Mouse (Mus musculus): ENCODE measurements around the gene Izumo4. TPM values are rescaled to one million over a fixed set of nuclear protein-coding genes. Genes with fewer than 3 reads are reported as not detected.

Izumo4 gene
- polyA plus RNA-seq, 1 experiment from 2014 or later = 10.4 TPM

Other genes starting within 250 kb of the Izumo4 start
- 0.02 TPM in 1 of 2 replicates, not detected in the other for gene Onecut3, start 207.3 kb upstream of the Izumo4 start, polyA plus RNA-seq (2015; fragmentation: Nextera tagmentation; extraction: Ambion mirVana)
- gene Atp8b3, start 163.1 kb upstream of the Izumo4 start, polyA plus RNA-seq (2015; fragmentation: Nextera tagmentation; extraction: Ambion mirVana) = 0.02 TPM in 1 of 2 replicates, not detected in the other
- gene Rexo1, start 140.6 kb upstream of the Izumo4 start, polyA plus RNA-seq (2015; fragmentation: Nextera tagmentation; extraction: Ambion mirVana) = 10.9 and 12.1 TPM in 2 replicates
- gene Klf16, start 124.9 kb upstream of the Izumo4 start, polyA plus RNA-seq (2015; fragmentation: Nextera tagmentation; extraction: Ambion mirVana) = 9.6 and 10.7 TPM in 2 replicates
- gene Abhd17a, start 111.8 kb upstream of the Izumo4 start, polyA plus RNA-seq (2015; fragmentation: Nextera tagmentation; extraction: Ambion mirVana) = 31.4 and 35.9 TPM in 2 replicates
- gene Scamp4, start 99.3 kb upstream of the Izumo4 start, polyA plus RNA-seq (2015; fragmentation: Nextera tagmentation; extraction: Ambion mirVana) = 35.3 and 38.3 TPM in 2 replicates
- gene Adat3, start 99.3 kb upstream of the Izumo4 start, polyA plus RNA-seq (2015; fragmentation: Nextera tagmentation; extraction: Ambion mirVana) = 3.2 and 3.7 TPM in 2 replicates
- 1.2 and 1.5 TPM in 2 replicates for gene Gm49322, start 96.2 kb upstream of the Izumo4 start, polyA plus RNA-seq (2015; fragmentation: Nextera tagmentation; extraction: Ambion mirVana)
- 5.0 and 9.8 TPM in 2 replicates for gene Csnk1g2, start 79.3 kb upstream of the Izumo4 start, polyA plus RNA-seq (2015; fragmentation: Nextera tagmentation; extraction: Ambion mirVana)
- 2.8 and 5.1 TPM in 2 replicates for gene Btbd2, start 45.1 kb upstream of the Izumo4 start, polyA plus RNA-seq (2015; fragmentation: Nextera tagmentation; extraction: Ambion mirVana)
- 41.5 and 54.4 TPM in 2 replicates for gene Mknk2, start 24.1 kb upstream of the Izumo4 start, polyA plus RNA-seq (2015; fragmentation: Nextera tagmentation; extraction: Ambion mirVana)
- gene Mob3a, start 207 bp upstream of the Izumo4 start, polyA plus RNA-seq (2015; fragmentation: Nextera tagmentation; extraction: Ambion mirVana) = 26.1 and 27.4 TPM in 2 replicates
- 20.9 and 21.2 TPM in 2 replicates for gene Ap3d1, start 40.1 kb downstream of the Izumo4 start, polyA plus RNA-seq (2015; fragmentation: Nextera tagmentation; extraction: Ambion mirVana)
- gene Dot1l, start 53.0 kb downstream of the Izumo4 start, polyA plus RNA-seq (2015; fragmentation: Nextera tagmentation; extraction: Ambion mirVana) = 6.0 and 7.5 TPM in 2 replicates
- 23.4 and 30.1 TPM in 2 replicates for gene Sf3a2, start 96.0 kb downstream of the Izumo4 start, polyA plus RNA-seq (2015; fragmentation: Nextera tagmentation; extraction: Ambion mirVana)
- 61.4 and 64.7 TPM in 2 replicates for gene Plekhj1, start 96.4 kb downstream of the Izumo4 start, polyA plus RNA-seq (2015; fragmentation: Nextera tagmentation; extraction: Ambion mirVana)
- 0.08 TPM in 1 of 2 replicates, not detected in the other for gene Amh, start 103.1 kb downstream of the Izumo4 start, polyA plus RNA-seq (2015; fragmentation: Nextera tagmentation; extraction: Ambion mirVana)
- 0.54 and 1.2 TPM in 2 replicates for gene Jsrp1, start 111.3 kb downstream of the Izumo4 start, polyA plus RNA-seq (2015; fragmentation: Nextera tagmentation; extraction: Ambion mirVana)
- 1,363 and 1,382 TPM in 2 replicates for gene Oaz1, start 124.5 kb downstream of the Izumo4 start, polyA plus RNA-seq (2015; fragmentation: Nextera tagmentation; extraction: Ambion mirVana)
- gene Lingo3, start 141.9 kb downstream of the Izumo4 start, polyA plus RNA-seq (2015; fragmentation: Nextera tagmentation; extraction: Ambion mirVana) = not detected in 2 replicates
- gene Lsm7, start 153.0 kb downstream of the Izumo4 start, polyA plus RNA-seq (2015; fragmentation: Nextera tagmentation; extraction: Ambion mirVana) = 92.5 and 108 TPM in 2 replicates
- 60.4 and 65.3 TPM in 2 replicates for gene Sppl2b, start 153.1 kb downstream of the Izumo4 start, polyA plus RNA-seq (2015; fragmentation: Nextera tagmentation; extraction: Ambion mirVana)
- gene Tmprss9, start 169.7 kb downstream of the Izumo4 start, polyA plus RNA-seq (2015; fragmentation: Nextera tagmentation; extraction: Ambion mirVana) = 0.04 TPM in 1 of 2 replicates, not detected in the other
- 151 and 160 TPM in 2 replicates for gene Timm13, start 198.8 kb downstream of the Izumo4 start, polyA plus RNA-seq (2015; fragmentation: Nextera tagmentation; extraction: Ambion mirVana)
- gene Lmnb2, start 216.1 kb downstream of the Izumo4 start, polyA plus RNA-seq (2015; fragmentation: Nextera tagmentation; extraction: Ambion mirVana) = 10.3 TPM in 2 replicates
- gene Gadd45b, start 227.9 kb downstream of the Izumo4 start, polyA plus RNA-seq (2015; fragmentation: Nextera tagmentation; extraction: Ambion mirVana) = 4.0 and 5.0 TPM in 2 replicates